Mouse (Mus musculus) heart, embryonic 16.5 days (tissue): Measurements from ENCODE around the gene Ube2o. TPM values are rescaled to one million over a fixed set of nuclear protein-coding genes. Genes with fewer than 3 reads are reported as not detected.

Experiments used
- ATAC-seq: fragments of 200-750 bp; cut with Nextera tagmentation; replicated peaks from 2 replicates; pipeline ENCODE4 v1.8.0; 2017; ENCODE audit warnings: moderate number of reproducible peaks; ENCODE audit not compliant: insufficient read depth, low FRiP score; ENCODE audit errors: extremely low read depth
- H3K27ac ChIP-seq: fragments of 300-500 bp; sonication (generic); 2 replicates; pipeline ENCODE4 v1.5.1; 2014; ENCODE audit warnings: mild to moderate bottlenecking, low read length, control low read depth, moderate library complexity
- H3K27me3 ChIP-seq: fragments of 300-500 bp; sonication (generic); 2 replicates; pipeline ENCODE4 v1.6.1; 2014; ENCODE audit warnings: low read length, mixed read lengths; ENCODE audit not compliant: control insufficient read depth, insufficient read depth
- H3K36me3 ChIP-seq: fragments of 300-500 bp; sonication (generic); 2 replicates; pipeline ENCODE4 v1.6.1; 2014; ENCODE audit not compliant: control insufficient read depth, insufficient read depth
- H3K4me1 ChIP-seq: fragments of 300-500 bp; sonication (generic); 2 replicates; pipeline ENCODE4 v1.6.1; 2014; ENCODE audit warnings: low read length, mixed read lengths; ENCODE audit not compliant: control insufficient read depth, insufficient read depth
- H3K4me2 ChIP-seq: fragments of 300-500 bp; sonication (generic); 2 replicates; pipeline ENCODE4 v1.6.1; 2014; ENCODE audit warnings: low read depth, mild to moderate bottlenecking, control low read depth, low read length
- H3K4me3 ChIP-seq: fragments of 300-500 bp; sonication (generic); 2 replicates; pipeline ENCODE4 v1.5.1; 2014; ENCODE audit warnings: mild to moderate bottlenecking, control low read depth, low read length
- H3K9ac ChIP-seq: fragments of 300-500 bp; sonication (generic); 2 replicates; pipeline ENCODE4 v1.6.1; 2014; ENCODE audit warnings: low read length, control low read depth
- H3K9me3 ChIP-seq: fragments of 300-500 bp; sonication (generic); replicated peaks from 2 replicates; pipeline ENCODE4 v1.6.1; 2016; ENCODE audit warnings: low read length; ENCODE audit not compliant: control insufficient read depth
- WGBS: fragments of 180-500 bp; shearing (Covaris S2); extraction: QIAGEN DNeasy Blood & Tissue Kit; methylation state at CpG from one replicate; pipeline ENCODE4 v1.1.7; 2014; 5-methylcytosine and 5-hydroxymethylcytosine counted together
- polyA plus RNA-seq: library from polyadenylated mRNA; unstranded; fragments of >200 nt; fragmentation: Nextera tagmentation; extraction: Ambion mirVana; gene quantifications from 2 replicates; pipeline ENCODE4 v1.2.1, GENCODE M21; 2015

Ube2o gene
- polyA plus RNA-seq, 1 experiment from 2014 or later = 5.5 TPM

DNA sequence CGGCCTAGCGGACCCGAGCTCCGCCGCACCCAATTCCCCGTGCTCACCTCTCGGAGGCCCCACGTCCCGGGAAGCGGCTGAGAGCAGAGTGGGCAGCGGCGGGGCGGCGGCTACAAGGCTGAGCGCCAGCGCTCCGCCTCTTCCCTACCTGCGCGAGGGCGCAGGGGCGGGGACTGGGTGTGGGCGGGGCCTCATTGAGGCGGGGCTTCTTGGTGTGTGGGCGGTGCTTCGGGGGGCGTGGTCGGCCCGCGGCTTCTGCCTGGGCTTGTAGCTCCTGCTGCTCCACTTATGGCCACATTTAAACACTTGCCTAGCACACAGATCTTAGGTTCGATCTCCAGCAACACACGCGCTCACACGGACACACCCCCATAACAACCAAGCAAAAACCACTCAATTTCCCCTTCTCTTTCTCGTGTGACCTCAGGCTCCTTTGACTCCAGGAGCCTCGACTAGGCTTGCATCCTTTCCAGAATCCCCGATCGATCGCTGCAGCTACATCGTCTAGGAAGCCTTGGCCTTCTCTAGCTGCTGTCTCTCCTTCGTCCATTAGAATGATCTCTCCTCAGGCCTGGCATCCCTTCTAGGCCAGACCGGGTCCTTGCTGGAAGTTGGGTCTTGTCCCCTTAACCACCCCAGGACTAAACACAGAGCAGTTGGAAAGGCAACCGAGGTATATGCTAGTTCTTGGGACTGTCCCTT is 43.0 kb upstream of the Ube2o start:
- peak overlapping the region; percentile 64 for H3K4me3 ChIP-seq
- ATAC-seq = peak; percentile 58
- H3K9me3 ChIP-seq = no peaks in the 10 kb centered on the region
- H3K36me3 ChIP-seq = no peaks in the 10 kb centered on the region
- peak overlapping the region; percentile 78 for H3K9ac ChIP-seq
- H3K27me3 ChIP-seq = no peaks in the 10 kb centered on the region
- H3K4me1 ChIP-seq = peaks cover 62% of the 10 kb centered on the region
- peak overlapping the region; percentile 53 for H3K27ac ChIP-seq
- peak overlapping the region; percentile 74 for H3K4me2 ChIP-seq
- 12% methylated on average over 42 of the region's 42 CpGs for WGBS

DNA sequence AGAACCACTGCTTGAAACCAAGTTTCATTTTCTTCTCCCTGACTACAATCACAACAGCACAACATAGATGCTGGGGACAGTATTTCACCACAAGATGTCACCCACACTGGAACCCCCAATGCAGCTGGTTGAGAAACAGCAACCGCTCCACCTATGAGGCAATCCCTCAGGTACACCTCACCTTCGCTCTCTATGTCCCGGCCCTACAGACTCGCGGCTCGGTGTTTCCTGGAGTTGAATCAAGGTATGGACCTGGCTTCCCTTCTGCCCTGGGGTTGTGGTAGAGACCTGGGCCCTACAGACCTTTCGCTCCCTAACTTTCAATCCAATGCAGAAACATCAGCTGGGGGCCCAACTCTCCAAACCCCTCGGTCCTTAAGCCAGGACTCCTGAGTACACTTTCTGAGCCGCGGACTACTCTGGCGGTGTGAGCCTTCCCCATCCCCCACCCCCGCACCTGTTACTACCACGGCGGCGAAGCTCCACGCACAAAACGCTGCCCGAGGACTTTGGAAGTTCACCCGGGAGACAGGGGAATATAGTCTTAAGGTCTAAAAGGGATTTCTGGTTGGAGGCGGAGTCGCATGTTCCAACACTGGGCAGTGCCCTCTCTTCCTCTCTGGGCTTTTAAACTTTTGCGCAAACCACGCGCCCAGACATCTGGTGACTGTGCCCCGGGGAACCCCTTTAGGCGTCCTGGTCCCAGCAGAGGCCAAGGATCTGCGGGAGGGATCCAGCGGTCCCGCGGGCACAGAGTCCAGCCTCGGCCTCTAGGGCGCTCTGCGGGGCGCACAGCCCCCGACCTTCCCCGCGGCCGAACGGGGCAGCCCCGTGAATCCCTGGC is 42.3 kb upstream of the Ube2o start:
- H3K9ac ChIP-seq = peak overlapping the region; percentile 78
- WGBS = 8% methylated on average over 40 of the region's 40 CpGs
- no peaks in the 10 kb centered on the region for H3K36me3 ChIP-seq
- H3K4me3 ChIP-seq = peak overlapping the region; percentile 64
- H3K27me3 ChIP-seq = no peaks in the 10 kb centered on the region
- H3K27ac ChIP-seq = peak overlapping the region; percentile 8; the same call in 1 of the 2 replicates
- H3K4me1 ChIP-seq = peaks cover 62% of the 10 kb centered on the region
- peak overlapping the region; percentile 74 for H3K4me2 ChIP-seq
- 0 out of 2 replicates have a peak, but pooled peaks have one; percentile 10 for ATAC-seq
- H3K9me3 ChIP-seq = no peaks in the 10 kb centered on the region

DNA sequence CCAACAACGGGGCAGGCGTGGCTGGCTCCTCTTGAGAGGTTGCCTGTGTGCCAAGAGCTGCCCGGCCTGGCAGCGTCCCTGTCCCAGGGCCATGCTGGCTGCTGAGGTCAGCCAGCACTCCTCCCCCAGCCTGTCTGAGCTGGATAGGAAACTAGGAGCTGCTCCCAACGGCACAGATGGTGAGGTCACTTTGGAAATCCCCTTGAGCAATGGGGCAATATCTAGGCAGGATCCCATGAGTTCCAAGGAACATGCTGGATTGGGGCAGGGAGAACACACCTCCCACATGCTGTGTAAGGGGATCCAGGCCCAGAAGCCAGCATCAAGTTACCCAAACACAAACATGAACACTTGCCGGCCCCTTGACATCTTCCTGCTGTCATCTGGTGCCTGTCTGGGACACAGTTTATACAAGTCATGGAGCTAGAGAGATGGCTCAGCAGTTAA is 40.0 kb upstream of the Ube2o start:
- peak; percentile 53 for ATAC-seq
- Histone ChIP-seq H3K9ac (peak overlapping the region; percentile 39; the same call in 1 of the 2 replicates), H3K9me3 (no peaks in the 10 kb centered on the region), H3K36me3 (no peaks in the 10 kb centered on the region), H3K4me3 (no peak overlapping the region), H3K27ac (peak overlapping the region; percentile 84), H3K4me1 (peaks cover 61% of the 10 kb centered on the region), H3K4me2 (peak overlapping the region; percentile 74; the same call in 1 of the 2 replicates), H3K27me3 (no peaks in the 10 kb centered on the region)
- WGBS = 11% methylated on average over 6 of the region's 6 CpGs

DNA sequence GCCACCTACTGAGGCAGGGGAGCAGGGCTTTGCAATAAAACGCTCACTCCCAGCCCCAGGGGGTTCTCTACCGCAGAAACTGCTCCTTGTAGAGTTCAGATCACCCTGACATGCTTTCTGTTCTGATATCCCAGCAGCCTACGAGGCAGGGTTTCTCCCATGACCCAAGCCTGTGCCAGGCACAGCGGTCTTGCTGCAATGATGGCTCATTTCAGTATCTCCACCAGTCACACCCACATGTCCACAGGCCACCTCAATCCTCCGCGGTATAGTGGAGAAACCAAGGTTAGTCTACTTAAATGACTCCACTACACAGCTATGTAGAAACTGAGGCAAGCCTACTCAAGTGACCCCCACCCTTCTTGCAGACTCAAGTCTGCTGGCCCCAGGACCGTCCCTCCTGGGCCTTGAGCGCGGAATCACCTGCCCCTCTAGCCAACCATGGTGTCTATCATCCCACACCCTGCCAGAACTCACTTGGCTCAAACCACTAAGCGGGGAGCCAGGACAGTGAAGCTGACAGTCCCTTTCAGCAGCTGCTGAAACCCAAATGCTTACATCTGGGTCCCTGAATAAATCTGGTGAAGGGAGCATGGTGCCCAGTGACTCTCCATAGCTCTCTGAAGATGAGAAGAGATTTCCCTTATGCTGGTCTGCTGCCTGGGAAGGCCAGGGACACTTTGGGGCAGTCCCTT is 39.5 kb upstream of the Ube2o start:
- Histone ChIP-seq H3K27ac (peak overlapping the region; percentile 84), H3K4me2 (peak overlapping the region; percentile 74; the same call in 1 of the 2 replicates), H3K4me1 (peaks cover 65% of the 10 kb centered on the region), H3K9me3 (no peaks in the 10 kb centered on the region), H3K4me3 (no peak overlapping the region), H3K9ac (peak overlapping the region; percentile 42; the same call in 1 of the 2 replicates), H3K36me3 (no peaks in the 10 kb centered on the region), H3K27me3 (no peaks in the 10 kb centered on the region)
- WGBS = 59% methylated on average over 10 of the region's 10 CpGs
- ATAC-seq = no peak

DNA sequence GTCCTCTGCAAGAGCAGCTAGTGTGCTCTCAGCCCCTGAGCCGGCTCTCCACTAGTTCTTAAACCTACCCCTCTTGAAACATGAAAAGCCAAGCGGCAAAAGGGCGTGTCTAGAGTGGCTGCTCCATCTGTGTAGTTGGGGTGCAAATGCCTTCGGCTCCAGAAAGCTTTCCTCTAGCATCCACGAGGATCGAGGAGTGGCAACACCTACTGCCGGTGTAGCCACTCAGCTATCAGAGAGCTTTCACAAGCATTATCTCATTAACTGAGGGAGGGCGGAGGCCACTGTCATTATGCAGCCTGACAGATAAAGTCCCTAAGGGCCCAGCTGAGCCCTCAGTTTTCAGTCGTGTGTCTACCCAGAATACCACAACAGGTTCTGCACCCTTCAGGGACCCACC is 38.8 kb upstream of the Ube2o start:
- Histone ChIP-seq H3K36me3 (no peaks in the 10 kb centered on the region), H3K27me3 (no peaks in the 10 kb centered on the region), H3K4me1 (peaks cover 66% of the 10 kb centered on the region), H3K9ac (peak overlapping the region; percentile 42; the same call in 1 of the 2 replicates), H3K4me3 (no peak overlapping the region), H3K27ac (peak overlapping the region; percentile 84), H3K9me3 (no peaks in the 10 kb centered on the region), H3K4me2 (no peak overlapping the region)
- ATAC-seq = no peak
- 27% methylated on average over 9 of the region's 9 CpGs for WGBS

DNA sequence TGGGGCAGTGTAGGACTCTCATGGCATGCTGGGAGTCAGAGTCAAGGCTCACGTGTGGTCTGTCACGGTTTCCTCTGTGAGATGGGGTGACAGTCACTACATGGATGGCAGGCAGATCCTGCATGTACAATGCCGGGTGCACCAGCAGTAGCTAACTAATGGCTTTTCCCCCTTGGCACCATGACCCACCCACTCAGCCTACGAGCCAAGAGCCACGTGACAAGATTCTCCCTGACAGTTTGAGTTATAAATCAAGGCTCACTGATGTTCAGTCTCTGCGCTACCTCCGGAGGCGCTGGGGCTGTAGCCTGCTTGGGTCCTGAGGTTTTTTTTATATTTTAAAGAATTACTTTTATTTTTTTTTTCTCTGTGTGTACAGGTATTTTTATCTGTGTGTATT is 38.3 kb upstream of the Ube2o start:
- no peak for ATAC-seq
- Histone ChIP-seq H3K27ac (no peak overlapping the region), H3K9me3 (no peaks in the 10 kb centered on the region), H3K36me3 (no peaks in the 10 kb centered on the region), H3K4me1 (peaks cover 64% of the 10 kb centered on the region), H3K27me3 (no peaks in the 10 kb centered on the region), H3K4me3 (no peak overlapping the region), H3K4me2 (no peak overlapping the region), H3K9ac (no peak overlapping the region)
- 76% methylated on average over 8 of the region's 8 CpGs for WGBS

DNA sequence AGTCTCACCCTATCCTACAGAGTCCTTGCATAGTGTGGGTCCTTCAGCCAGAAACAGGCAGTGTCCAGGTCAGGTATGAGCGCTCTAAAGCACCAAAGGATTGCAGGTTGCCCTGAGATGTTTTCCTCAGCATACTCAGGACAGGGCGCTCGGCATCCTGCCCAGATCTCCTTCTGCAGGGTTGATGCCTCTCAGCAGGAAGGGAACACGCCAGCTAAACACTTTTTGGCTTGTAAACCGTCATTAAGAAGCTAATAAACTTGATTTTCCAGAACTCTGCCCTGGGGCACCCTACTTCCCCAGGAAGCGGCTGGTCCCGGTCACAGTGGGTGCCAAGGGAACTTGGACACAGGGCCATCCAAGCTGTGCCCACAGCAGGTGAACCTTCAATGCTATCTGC is 37.9 kb upstream of the Ube2o start:
- Histone ChIP-seq H3K4me2 (no peak overlapping the region), H3K27me3 (no peaks in the 10 kb centered on the region), H3K9me3 (no peaks in the 10 kb centered on the region), H3K9ac (no peak overlapping the region), H3K4me1 (peaks cover 64% of the 10 kb centered on the region), H3K36me3 (no peaks in the 10 kb centered on the region), H3K27ac (no peak overlapping the region), H3K4me3 (no peak overlapping the region)
- no peak for ATAC-seq
- WGBS = 89% methylated on average over 7 of the region's 7 CpGs

DNA sequence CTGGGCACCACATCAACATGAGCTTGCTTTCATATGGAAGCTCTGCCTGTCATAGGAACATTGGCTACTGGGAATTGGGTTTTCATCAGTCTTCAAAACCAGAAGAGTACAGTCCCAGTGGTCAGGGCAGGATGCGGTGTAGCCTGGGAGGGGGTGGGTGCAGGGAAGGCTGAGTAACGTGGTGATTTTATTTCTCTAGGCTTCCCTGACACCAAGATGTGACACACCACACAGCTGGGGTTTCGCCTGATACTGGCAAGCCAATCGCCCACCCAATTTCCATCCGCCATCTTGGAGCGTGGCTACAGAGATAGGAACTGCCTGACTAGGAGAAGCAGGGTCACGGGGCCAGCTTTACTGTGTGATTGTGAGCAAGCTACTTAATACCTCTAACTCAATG is 37.4 kb upstream of the Ube2o start:
- no peak for ATAC-seq
- WGBS = 85% methylated on average over 7 of the region's 7 CpGs
- H3K9ac ChIP-seq = no peak overlapping the region
- no peaks in the 10 kb centered on the region for H3K27me3 ChIP-seq
- peaks cover 64% of the 10 kb centered on the region for H3K4me1 ChIP-seq
- no peaks in the 10 kb centered on the region for H3K9me3 ChIP-seq
- no peaks in the 10 kb centered on the region for H3K36me3 ChIP-seq
- no peak overlapping the region for H3K4me2 ChIP-seq
- no peak overlapping the region for H3K27ac ChIP-seq
- no peak overlapping the region for H3K4me3 ChIP-seq
